Mouse (Mus musculus) splenic B cell, adult 2 months (primary cell): ENCODE results near the gene Nt5c2.

Source experiments
- DNase-seq: peaks from one replicate; pipeline ENCODE4 v3.0.0-alpha.2; 2011; ENCODE audit warnings: low read depth, low spot score
- H3K27me3 ChIP-seq: 2 replicates; pipeline ENCODE4 v1.6.1; 2012; ENCODE audit warnings: mild to moderate bottlenecking, low read length, moderate library complexity, mixed read lengths; ENCODE audit not compliant: control insufficient read depth, poor library complexity, insufficient read depth, severe bottlenecking
- H3K36me3 ChIP-seq: 2 replicates; pipeline ENCODE4 v1.6.1; 2012; ENCODE audit warnings: mild to moderate bottlenecking, low read length, moderate library complexity, mixed read lengths; ENCODE audit not compliant: control insufficient read depth, poor library complexity, insufficient read depth, severe bottlenecking

The Nt5c2 gene

GRCm38 (mm10) chr19:46869049-46869448 lies 145.9 kb downstream of the Nt5c2 start:
- H3K36me3 ChIP-seq: no peaks in the 10 kb centered on the region
- DNase-seq: peak; percentile 50
- no peaks in the 10 kb centered on the region for H3K27me3 ChIP-seq

DNA sequence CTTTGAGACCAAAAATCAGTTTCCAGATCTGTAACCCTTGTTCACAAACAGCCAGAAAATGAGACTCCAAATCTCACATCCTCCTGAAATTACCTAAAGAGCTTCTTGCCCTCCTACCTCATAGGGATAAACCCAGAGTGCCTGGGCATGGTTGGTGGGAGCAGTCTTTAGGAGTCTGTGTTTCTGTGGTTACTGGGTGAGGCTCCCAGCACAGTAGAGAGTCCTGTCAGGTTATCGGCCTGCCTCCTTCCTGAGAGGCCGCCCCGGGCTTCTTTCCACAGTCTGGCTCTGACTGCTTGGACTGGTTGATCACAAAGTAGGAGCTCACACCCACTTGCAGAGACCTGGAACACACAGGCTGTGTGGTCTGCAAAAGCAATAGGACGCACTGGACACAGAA lies 149.6 kb downstream of the Nt5c2 start:
- no peaks in the 10 kb centered on the region for H3K27me3 ChIP-seq
- DNase-seq: no peak
- H3K36me3 ChIP-seq: no peaks in the 10 kb centered on the region

DNA sequence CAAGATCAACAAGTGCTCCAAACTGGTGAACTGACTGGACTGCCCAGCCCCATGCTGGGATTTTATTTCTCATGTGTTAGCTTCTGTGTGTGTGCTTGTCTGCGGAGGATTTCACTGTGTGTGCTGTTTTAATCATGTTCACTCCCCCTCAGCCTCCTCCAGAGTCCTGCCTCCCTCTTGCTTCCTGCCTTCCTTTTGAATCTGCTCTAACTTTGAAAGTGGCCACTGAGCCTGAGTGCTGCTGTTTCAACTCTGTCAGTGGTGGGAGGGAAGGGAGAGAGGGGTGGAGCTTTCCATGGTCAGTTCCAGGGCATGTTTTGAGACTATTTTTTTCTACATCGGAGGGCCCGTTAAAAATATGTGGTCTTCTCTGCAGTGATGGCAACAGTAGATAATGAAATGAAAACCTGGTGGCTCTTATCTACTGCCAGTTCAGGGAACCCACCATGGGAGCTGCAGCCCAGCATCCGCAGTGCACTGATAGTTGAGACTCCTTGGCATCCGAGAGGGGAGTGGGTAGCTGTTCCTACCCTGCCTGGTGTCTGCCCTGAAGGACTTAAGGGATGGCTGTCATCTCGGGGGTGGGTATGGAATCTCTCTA lies 150.1 kb downstream of the Nt5c2 start:
- no peak for DNase-seq
- no peaks in the 10 kb centered on the region for H3K27me3 ChIP-seq
- no peaks in the 10 kb centered on the region for H3K36me3 ChIP-seq

DNA sequence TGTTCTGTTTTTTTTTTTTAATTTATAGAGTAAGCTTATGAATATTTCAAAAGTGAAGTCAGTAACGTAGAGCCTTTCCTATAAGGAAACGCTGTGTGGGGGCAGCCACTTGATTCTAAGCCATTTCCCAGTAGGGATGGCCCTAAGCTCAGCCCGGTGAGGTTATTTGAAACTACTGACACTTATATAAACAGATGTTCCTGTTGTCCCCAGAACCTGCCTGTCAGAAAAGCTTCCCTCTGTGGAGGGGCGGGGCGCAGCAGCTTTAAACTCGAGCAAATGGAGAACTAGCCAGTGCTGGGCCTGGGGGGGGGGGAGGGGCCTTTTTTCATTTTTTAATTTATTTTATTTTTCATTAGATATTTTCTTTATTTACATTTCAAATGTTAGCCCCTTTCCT lies 150.9 kb downstream of the Nt5c2 start:
- H3K27me3 ChIP-seq: no peaks in the 10 kb centered on the region
- peak; percentile 34 for DNase-seq
- no peaks in the 10 kb centered on the region for H3K36me3 ChIP-seq

DNA sequence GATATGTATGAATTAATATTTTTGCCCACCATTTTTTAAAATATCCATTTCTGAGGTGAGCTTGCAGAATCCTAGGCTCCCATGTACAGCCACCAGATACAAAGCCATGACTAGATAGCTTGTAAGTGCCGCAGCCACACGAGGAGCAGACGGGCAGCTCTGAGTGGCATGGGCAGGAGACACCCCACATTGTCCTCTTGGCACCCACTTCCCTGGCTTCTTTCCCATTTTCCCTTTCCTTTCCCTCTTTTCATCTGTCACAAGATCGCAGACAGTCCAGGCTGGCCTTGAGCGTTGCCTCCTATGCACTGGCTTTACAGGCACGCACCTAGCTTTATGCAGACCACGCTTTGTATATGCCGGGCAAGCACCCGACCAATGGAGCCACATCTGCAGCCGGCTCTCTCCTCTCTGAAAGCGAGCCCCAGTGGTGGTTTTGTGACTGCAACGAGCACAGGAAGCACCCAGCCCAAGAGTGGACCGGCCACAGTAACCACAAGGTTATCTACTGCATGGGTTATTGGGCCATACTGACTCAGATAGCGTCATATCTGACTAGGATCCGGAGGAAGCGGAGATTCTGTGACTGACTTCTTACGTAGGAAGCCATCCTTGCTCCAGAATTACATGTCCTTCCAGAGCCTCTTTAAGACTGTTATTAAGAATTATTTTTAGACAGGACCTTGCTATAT lies 151.6 kb downstream of the Nt5c2 start:
- DNase-seq: peak; percentile 35
- Histone ChIP-seq H3K36me3 (no peaks in the 10 kb centered on the region), H3K27me3 (no peaks in the 10 kb centered on the region)

- DNase-seq: no peak
- H3K36me3 ChIP-seq: no peaks in the 10 kb centered on the region
- no peaks in the 10 kb centered on the region for H3K27me3 ChIP-seq
Measured at GRCm38 (mm10) chr19:46862556-46862955, 152.4 kb downstream of the Nt5c2 start.

DNA sequence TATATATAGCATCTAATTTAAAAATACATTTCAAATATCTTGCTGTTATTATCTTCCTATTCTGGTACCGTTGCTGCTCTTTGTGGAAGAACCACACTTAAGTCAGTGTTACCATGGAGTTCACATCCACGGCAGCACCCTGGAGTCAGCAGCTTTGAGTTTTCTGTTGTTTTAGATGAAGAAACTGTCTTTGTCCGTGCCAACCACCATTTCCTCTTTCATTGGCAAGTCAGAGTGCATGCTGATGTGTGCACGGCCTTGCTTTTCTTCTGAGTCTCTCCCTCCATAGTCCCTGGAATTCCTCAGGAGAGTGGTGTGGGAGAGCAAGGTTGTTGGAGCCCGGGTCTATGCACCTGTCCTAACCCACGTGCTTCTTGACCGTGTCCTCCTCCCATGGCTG lies 156.8 kb downstream of the Nt5c2 start:
- DNase-seq: no peak
- no peaks in the 10 kb centered on the region for H3K36me3 ChIP-seq
- H3K27me3 ChIP-seq: no peaks in the 10 kb centered on the region

GRCm38 (mm10) chr19:46857277-46857989 lies 157.5 kb downstream of the Nt5c2 start:
- DNase-seq: no peak
- no peaks in the 10 kb centered on the region for H3K36me3 ChIP-seq
- no peaks in the 10 kb centered on the region for H3K27me3 ChIP-seq

GRCm38 (mm10) chr19:46856780-46857179 lies 158.2 kb downstream of the Nt5c2 start:
- no peaks in the 10 kb centered on the region for H3K27me3 ChIP-seq
- DNase-seq: no peak

GRCm38 (mm10) chr19:46856232-46856631 lies 158.7 kb downstream of the Nt5c2 start:
- DNase-seq: no peak
- no peaks in the 10 kb centered on the region for H3K36me3 ChIP-seq
- no peaks in the 10 kb centered on the region for H3K27me3 ChIP-seq

More at GRCm38 (mm10) chr19:46856780-46857179, 158.2 kb downstream of the Nt5c2 start:
- no peaks in the 10 kb centered on the region for H3K36me3 ChIP-seq

- H3K36me3 ChIP-seq: no peaks in the 10 kb centered on the region
- no peak for DNase-seq
- no peaks in the 10 kb centered on the region for H3K27me3 ChIP-seq
Measured at GRCm38 (mm10) chr19:46849443-46849997, 165.4 kb downstream of the Nt5c2 start.

- no peaks in the 10 kb centered on the region for H3K27me3 ChIP-seq
- no peak for DNase-seq
Measured at GRCm38 (mm10) chr19:46848381-46849268, 166.3 kb downstream of the Nt5c2 start.

GRCm38 (mm10) chr19:46846459-46846858 lies 168.5 kb downstream of the Nt5c2 start:
- no peaks in the 10 kb centered on the region for H3K27me3 ChIP-seq
- DNase-seq: no peak
- no peaks in the 10 kb centered on the region for H3K36me3 ChIP-seq

More at GRCm38 (mm10) chr19:46848381-46849268, 166.3 kb downstream of the Nt5c2 start:
- H3K36me3 ChIP-seq: no peaks in the 10 kb centered on the region

DNA sequence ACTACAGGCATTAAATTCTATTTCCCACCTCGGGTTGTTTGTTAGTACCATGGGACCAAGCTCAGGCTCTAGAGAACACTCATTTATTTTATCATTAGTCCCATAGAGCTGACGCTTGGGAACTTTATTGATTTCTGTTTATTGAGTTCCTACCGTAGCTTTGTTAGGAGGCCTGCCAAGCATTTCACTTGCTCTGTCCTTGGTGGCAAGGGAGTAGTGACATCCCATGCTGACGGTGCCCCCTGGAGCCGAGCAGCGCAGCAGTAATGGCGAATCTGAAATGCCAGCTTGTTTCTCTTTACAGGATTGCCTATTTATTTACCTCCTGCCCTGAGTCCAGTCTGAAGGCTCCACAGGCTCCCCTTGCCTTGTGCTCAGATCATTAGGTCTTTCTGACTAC lies 168.9 kb downstream of the Nt5c2 start:
- no peaks in the 10 kb centered on the region for H3K36me3 ChIP-seq
- no peaks in the 10 kb centered on the region for H3K27me3 ChIP-seq
- DNase-seq: no peak
